Mouse (Mus musculus): ENCODE data around the gene Id2. TPM values are rescaled to one million over a fixed set of nuclear protein-coding genes. Genes with fewer than 3 reads are reported as not detected.

Gene Id2
- total RNA-seq, 2 experiments from 2014 or later, result 6.5 to 8.0 TPM

DNA sequence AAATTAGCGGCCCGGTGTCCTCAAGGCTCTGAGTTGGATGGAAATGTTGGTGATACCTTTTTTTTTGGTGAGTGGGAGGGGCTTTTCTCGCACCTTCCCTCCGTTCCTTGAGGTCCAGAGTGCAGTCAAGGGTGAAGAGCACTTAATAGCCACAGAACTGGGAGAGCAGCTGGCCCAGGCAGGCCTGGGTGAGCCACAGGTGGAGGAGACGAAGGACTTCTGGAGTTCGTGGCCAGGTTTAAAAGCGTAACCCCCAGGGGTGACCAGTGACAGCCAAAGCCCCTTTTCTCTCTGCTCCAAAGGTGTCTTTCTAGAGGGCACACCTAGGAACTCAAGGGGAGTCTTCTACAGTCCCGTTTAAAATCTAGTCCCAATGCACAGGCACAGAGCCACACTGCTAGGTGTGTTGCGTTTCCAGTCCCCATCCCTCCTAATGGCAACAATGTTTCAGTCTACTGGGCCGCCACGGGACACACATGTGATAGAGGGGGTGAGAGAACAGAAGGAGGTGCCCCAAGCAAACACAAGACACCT is 3.6 kb downstream of the Id2 start:
- no peak for DNase-seq
- intact Hi-C loops (cut with DNase I; ENCODE audit: low total_unique reads), result loop anchor here (5.0 to 10.0 kb wide), 2 partner anchors 324 to 981 kb away; no protein-coding TSS in a partner anchor

GRCm38 (mm10) chr12:25092751-25093211 is 4.2 kb downstream of the Id2 start:
- intact Hi-C loops (cut with DNase I; ENCODE audit: low total_unique reads), result loop anchor here (5.0 to 10.0 kb wide), 2 partner anchors 325 to 982 kb away; no protein-coding TSS in a partner anchor
- peak; percentile 30 for DNase-seq

- DNase-seq, result peak; percentile 82
- intact Hi-C loops (cut with DNase I; ENCODE audit: low total_unique reads), result loop anchor here (5.0 to 10.0 kb wide), 2 partner anchors 325 to 983 kb away; no protein-coding TSS in a partner anchor
These were observed 4.8 kb downstream of the Id2 start for GRCm38 (mm10) chr12:25092027-25092704.

DNA sequence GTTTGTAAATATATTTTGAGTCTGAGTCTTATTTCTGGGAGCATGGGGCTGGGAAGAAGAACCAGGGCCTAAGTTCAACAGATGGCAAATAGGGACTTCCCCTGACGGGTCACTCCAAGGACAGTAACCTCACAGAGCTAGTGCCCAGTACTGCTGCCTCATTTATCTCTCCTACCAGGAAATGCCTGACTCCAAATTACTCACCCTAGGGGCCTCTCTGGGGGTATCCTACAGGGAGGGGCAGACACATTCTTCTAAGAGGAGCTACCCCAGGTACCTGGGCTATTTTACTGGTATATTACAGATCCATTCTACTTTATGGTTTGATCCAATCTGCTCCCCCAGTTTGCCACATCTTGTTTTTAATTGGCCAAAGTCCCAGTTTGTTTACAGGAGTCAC is 7.5 kb downstream of the Id2 start:
- no peak for DNase-seq

DNA sequence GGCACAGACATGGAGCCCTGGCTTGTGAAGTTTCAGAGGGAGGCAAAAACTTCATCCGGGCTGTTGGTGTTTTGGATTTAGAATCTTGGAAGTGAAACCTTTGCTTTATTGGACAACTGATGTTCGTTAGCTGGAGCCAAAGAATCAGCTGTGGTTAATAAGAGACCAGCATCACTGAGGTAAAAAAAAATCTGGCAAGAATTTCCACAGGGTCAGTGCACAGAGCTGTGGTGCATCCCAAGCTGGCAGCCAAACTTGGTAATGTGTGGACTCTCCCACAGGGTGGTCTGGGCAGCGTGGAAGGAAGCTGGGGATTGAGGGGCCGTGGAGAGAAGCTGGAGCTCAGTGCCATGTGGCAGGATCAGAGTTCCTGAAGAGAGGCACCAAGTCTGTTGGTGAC is 10.0 kb downstream of the Id2 start:
- intact Hi-C loops (cut with DNase I; ENCODE audit: low total_unique reads), result no loop called here
- no peak for DNase-seq

More for the DNA sequence above, 7.5 kb downstream of the Id2 start:
- intact Hi-C loops (cut with DNase I; ENCODE audit: low total_unique reads), result no loop called here

DNA sequence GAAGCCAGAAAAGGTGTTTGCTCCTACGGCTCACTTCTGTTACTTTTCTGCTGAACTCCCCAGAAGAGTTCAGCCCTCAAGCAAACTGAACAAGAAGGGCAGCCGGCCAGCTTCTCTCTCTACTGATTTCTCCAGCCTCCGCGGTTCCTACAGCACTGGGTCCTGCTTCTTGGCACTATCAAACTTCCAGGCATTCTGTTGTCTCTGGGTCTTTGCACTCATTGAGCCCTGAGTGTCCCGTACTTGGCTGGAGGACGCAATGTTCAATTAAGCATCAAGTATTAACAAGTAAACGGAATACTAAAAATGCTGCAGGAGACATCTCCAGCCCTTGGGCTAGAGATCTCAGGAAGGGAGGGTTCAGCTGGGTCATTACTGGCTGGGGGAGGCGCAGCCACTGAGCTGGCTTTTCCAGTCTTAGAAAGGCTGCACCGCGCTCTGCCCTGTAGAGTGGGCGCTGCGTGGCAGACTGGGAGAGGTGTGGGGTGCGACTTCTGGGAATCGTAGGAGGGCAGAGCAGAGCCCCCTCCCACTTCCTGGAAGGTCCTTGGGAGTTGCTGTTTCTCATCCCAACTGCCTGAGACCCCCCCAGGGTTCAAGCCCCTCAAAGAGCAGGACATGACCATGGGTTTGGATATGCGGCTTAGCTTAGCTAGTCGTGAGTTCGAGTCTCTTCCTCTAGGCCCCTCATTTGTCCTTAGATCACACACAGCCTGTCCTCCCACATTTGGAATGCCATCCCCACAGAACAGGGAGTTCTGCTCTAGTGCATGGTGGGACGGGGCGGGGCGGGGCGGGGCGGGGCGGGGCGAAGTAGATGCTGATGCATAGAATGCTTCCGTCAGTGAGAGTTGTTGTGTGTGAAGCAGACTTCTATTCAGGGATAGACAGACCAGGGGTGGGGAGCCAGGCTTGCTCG is 13.4 kb downstream of the Id2 start:
- intact Hi-C loops (cut with DNase I; ENCODE audit: low total_unique reads), result no loop called here

GRCm38 (mm10) chr12:25074344-25074743 is 22.6 kb downstream of the Id2 start:
- DNase-seq, result no peak
- intact Hi-C loops (cut with DNase I; ENCODE audit: low total_unique reads), result no loop called here

More for the DNA sequence above, 13.4 kb downstream of the Id2 start:
- DNase-seq, result no peak

- no peak for DNase-seq
- intact Hi-C loops (cut with DNase I; ENCODE audit: low total_unique reads), result no loop called here
These were observed 23.6 kb downstream of the Id2 start for GRCm38 (mm10) chr12:25073374-25073773.

- DNase-seq, result no peak
These were observed 34.7 kb downstream of the Id2 start for GRCm38 (mm10) chr12:25062264-25062663.

GRCm38 (mm10) chr12:25060901-25061300 is 36.0 kb downstream of the Id2 start:
- intact Hi-C loops (cut with DNase I; ENCODE audit: low total_unique reads), result no loop called here

More at GRCm38 (mm10) chr12:25062264-25062663, 34.7 kb downstream of the Id2 start:
- intact Hi-C loops (cut with DNase I; ENCODE audit: low total_unique reads), result no loop called here

GRCm38 (mm10) chr12:25059487-25060200 is 37.3 kb downstream of the Id2 start:
- intact Hi-C loops (cut with DNase I; ENCODE audit: low total_unique reads), result no loop called here

More at GRCm38 (mm10) chr12:25060901-25061300, 36.0 kb downstream of the Id2 start:
- DNase-seq, result no peak

DNA sequence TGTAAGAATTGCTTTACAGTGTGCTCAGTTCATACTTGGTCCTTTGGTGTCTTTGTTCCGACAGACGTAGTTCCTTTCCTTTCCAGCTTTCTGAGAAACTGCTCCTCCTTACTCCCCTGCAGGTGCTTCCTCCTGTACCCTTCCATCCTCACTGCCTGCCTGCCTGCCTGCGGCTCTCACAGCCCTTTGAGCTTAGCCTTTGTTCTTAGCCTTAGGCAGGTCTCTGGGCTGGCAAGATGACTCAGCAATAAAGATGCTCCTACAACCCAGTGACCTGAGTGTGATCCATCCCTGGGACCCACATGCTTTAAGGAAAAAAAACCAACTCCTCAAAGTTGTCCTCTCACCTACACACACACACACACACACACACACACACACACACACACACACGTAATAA is 42.0 kb downstream of the Id2 start:
- intact Hi-C loops (cut with DNase I; ENCODE audit: low total_unique reads), result no loop called here
- DNase-seq, result no peak

More at GRCm38 (mm10) chr12:25059487-25060200, 37.3 kb downstream of the Id2 start:
- DNase-seq, result no peak

GRCm38 (mm10) chr12:25054511-25054910 is 42.4 kb downstream of the Id2 start:
- no peak for DNase-seq
- intact Hi-C loops (cut with DNase I; ENCODE audit: low total_unique reads), result no loop called here

DNA sequence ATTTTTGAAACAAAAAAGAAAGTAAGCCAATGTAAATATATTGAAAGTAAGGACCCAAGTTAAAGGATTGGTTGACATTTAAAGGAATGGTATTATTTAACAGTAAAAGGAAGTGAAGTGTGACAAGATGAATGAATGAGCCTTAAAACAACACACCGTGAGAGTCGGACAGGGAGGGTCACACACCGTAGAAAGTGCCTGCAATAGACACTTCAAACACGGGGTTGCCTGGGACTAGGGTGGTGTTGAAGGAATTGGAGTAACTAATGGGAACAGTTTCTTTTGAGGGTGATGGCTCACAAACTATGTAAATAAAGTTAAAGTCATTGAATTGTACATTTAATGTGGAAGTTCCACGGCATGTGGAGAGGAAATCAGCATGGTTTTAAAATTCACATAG is 47.7 kb downstream of the Id2 start:
- intact Hi-C loops (cut with DNase I; ENCODE audit: low total_unique reads), result no loop called here
- DNase-seq, result no peak

GRCm38 (mm10) chr12:25044579-25044978 is 52.4 kb downstream of the Id2 start:
- intact Hi-C loops (cut with DNase I; ENCODE audit: low total_unique reads), result no loop called here
- no peak for DNase-seq

DNA sequence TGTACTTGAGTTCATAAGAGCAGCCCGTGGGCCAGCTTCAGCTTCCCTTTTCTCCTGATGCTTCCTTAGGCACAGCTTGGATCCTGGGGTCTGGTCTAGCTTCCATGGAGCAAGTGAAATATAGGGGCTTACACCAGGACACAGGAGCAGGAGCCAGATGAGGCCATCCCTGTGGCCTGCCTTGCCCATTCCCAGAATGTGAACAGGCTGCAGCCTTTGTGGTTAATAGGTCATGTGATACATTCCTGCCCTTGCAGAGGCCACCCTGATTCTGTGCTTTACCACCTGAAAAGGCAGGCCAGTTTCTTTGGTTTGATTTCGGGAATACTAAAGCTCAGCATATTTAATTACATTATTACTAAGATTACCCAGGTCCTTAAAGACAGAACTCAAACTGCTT is 52.9 kb downstream of the Id2 start:
- DNase-seq, result no peak
- intact Hi-C loops (cut with DNase I; ENCODE audit: low total_unique reads), result no loop called here

All from gastrocnemius, postnatal 14 days (tissue).